Comparison of ENCODE assay signal across 12 mouse cellular contexts in the genomic region with DNA sequence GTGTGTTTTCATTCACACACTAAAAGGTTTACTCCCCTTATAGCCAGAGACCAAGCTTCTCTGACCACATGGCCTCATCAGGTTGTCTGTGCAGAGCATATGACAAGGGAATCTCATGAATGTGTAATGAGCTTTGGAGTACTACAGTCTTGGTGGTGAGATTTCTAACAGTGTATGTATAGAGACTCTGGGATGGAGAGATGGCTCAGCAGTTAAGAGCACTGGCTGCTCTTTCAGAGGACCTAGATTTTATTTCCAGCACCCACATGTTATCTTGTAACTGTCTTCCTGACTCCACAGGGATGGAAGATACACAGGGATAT.
DNase-seq lines count a peak whose midpoint lies in the region; ATAC-seq and TF ChIP-seq lines count a peak whose summit lies in the region.
"Had no signal": no experiment of that assay in that cellular context is flagged by ENCODE, and none has a peak within 500 bp of the region (broad histone marks: within the 10 kb centered on the region; RNA-seq: fewer than 3 reads in every experiment).

No protein-coding gene starts in this region.

- H3K4me1 ChIP-seq in embryonic facial prominence, embryonic 11.5 days (ENCODE audit: control insufficient read depth, insufficient read depth, low read length) = no peaks in the 10 kb centered on the region
- H3K4me1 ChIP-seq in forebrain, postnatal 0 days (ENCODE audit: insufficient read depth) = no peaks in the 10 kb centered on the region; the same call in 1 of the 2 replicates
- H3K4me1 ChIP-seq in limb, embryonic 15.5 days = peaks cover 15% of the 10 kb centered on the region

- no peaks in the 10 kb centered on the region for H3K9me3 ChIP-seq in embryonic facial prominence, embryonic 11.5 days (replicated peaks; ENCODE audit: control insufficient read depth, low read length)
- no peaks in the 10 kb centered on the region for H3K9me3 ChIP-seq in forebrain, postnatal 0 days (ENCODE audit: low read length)
- no peaks in the 10 kb centered on the region for H3K9me3 ChIP-seq in limb, embryonic 15.5 days

- H3K27ac ChIP-seq in embryonic facial prominence, embryonic 11.5 days (replicated peaks; ENCODE audit: low read depth, low read length) = no peak overlapping the region
- no peak overlapping the region for H3K27ac ChIP-seq in forebrain, postnatal 0 days (ENCODE audit: low read depth, low read length)
- peak overlapping the region; percentile 65; the same call in 1 of the 2 replicates for H3K27ac ChIP-seq in limb, embryonic 15.5 days
- H3K27ac ChIP-seq: liver, embryonic 14.5 days had no signal

- H3K9ac ChIP-seq in embryonic facial prominence, embryonic 11.5 days (replicated peaks; ENCODE audit: low read length) = no peak overlapping the region
- H3K9ac ChIP-seq in forebrain, postnatal 0 days = no peak overlapping the region
- H3K9ac ChIP-seq in limb, embryonic 15.5 days = no peak overlapping the region
- H3K9ac ChIP-seq: liver, embryonic 14.5 days had no signal

- no peak overlapping the region for H3K4me2 ChIP-seq in embryonic facial prominence, embryonic 11.5 days (ENCODE audit: low read depth, low read length)
- 0 out of 2 replicates have a peak overlapping the region, but pooled peaks have one; percentile 6 for H3K4me2 ChIP-seq in forebrain, postnatal 0 days (ENCODE audit: low read depth)
- no peak overlapping the region for H3K4me2 ChIP-seq in limb, embryonic 15.5 days

- H3K36me3 ChIP-seq in embryonic facial prominence, embryonic 11.5 days (replicated peaks; ENCODE audit: control insufficient read depth, insufficient read depth, low read depth, low read length) = no peaks in the 10 kb centered on the region
- no peaks in the 10 kb centered on the region for H3K36me3 ChIP-seq in forebrain, postnatal 0 days (ENCODE audit: insufficient read depth)
- H3K36me3 ChIP-seq in limb, embryonic 15.5 days = no peaks in the 10 kb centered on the region

- no peaks in the 10 kb centered on the region for H3K27me3 ChIP-seq in embryonic facial prominence, embryonic 11.5 days (ENCODE audit: control insufficient read depth, insufficient read depth, low read length)
- H3K27me3 ChIP-seq in forebrain, postnatal 0 days (ENCODE audit: insufficient read depth, low read length) = no peaks in the 10 kb centered on the region
- H3K27me3 ChIP-seq in limb, embryonic 15.5 days = no peaks in the 10 kb centered on the region

- ATAC-seq in frontal cortex, adult (ENCODE audit: low TSS enrichment) = 0 out of 2 replicates have a peak, but pooled peaks have one; percentile 29
- 0 out of 2 replicates have a peak, but pooled peaks have one; percentile 52 for ATAC-seq in embryonic facial prominence, embryonic 11.5 days (replicated peaks; ENCODE audit: insufficient number of reproducible peaks, low FRiP score, low TSS enrichment, low read depth)
- ATAC-seq in forebrain, postnatal 0 days = peak; percentile 67
- ATAC-seq in limb, embryonic 15.5 days (ENCODE audit: insufficient number of reproducible peaks, low FRiP score, low TSS enrichment, low read depth) = no peak

- no peak for TF ChIP-seq CTCF in forebrain, postnatal 0 days (IDR thresholded peaks at IDR 0.05; ENCODE audit: low read depth)

- no peak overlapping the region for H3K4me3 ChIP-seq in embryonic facial prominence, embryonic 11.5 days (ENCODE audit: low read depth, low read length)
- H3K4me3 ChIP-seq in forebrain, postnatal 0 days (ENCODE audit: low read depth, low read length) = no peak overlapping the region
- no peak overlapping the region for H3K4me3 ChIP-seq in limb, embryonic 15.5 days

- no peak for DNase-seq in frontal cortex, postnatal 10 days (ENCODE audit: low spot score in 2 of 2)
- DNase-seq in embryonic facial prominence, embryonic 11.5 days (ENCODE audit: low spot score) = no peak
- DNase-seq in forebrain, postnatal 0 days = peak; percentile 35
- DNase-seq in spleen, adult 18-20 months = no peak
- DNase-seq in heart, postnatal 4 days = no peak
- DNase-seq in urinary bladder, postnatal 36 days (ENCODE audit: low spot score in 2 of 2) = no peak
- DNase-seq: adrenal gland, postnatal 10 days; kidney, postnatal 25 days; lung, postnatal 14 days had no signal
